ENCODE assay signal across 8 mouse cellular contexts in the genomic region with DNA sequence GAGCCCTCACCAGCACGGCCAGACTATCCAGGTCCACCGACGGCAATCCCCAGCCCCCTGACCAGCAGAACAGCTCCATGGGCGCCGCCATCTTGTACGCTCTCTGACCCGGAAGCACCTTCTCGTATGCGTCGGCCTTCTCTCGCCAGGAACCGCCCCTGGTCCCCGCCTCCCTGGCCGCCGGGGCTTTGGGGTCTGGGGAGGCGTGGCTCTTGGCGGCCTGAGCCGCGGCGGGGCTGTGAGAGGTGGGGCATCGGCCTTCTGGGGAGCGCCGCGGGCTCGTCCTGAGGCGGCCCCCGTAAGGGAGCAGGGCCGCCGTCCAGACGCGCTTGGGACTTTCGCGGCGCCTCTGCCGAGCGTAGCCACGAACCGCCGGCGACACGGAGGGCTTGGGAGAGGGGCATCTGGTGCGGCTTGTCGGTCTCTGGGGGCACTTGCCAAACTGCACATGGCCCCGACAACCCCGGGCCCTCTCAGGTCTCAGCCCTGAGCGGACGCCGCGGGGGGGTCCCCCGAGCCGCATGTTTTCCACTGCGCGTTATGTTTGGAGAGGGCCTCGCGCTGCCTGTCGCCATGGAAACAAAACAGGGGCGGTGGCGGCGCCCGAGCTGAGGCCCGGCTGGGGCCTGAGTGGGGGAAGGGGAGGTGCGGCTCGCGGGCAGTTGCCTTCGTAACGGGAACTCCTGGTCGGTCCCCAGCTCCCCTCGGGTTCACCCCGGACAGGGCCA. TPM values are rescaled to one million over a fixed set of nuclear protein-coding genes. Genes with fewer than 3 reads are reported as not detected.
DNase-seq lines count a peak whose midpoint lies in the region; ATAC-seq and TF ChIP-seq lines count a peak whose summit lies in the region.

No protein-coding gene starts in this region.

- DNase-seq in c-Kit-positive CD71-positive TER-119-positive erythroid progenitor cells, embryonic 14.5 days (ENCODE audit: low spot score) = peak; percentile 85
- peak; percentile 94 for DNase-seq in heart, postnatal 0 days (ENCODE audit: low spot score)
- DNase-seq in kidney, postnatal 4 days = peak; percentile 96 to 97
- DNase-seq in stomach, postnatal 0 days (ENCODE audit: low spot score) = peak; percentile 93

- H3K9ac ChIP-seq in ES-Bruce4 (ENCODE audit: low read depth, poor library complexity, severe bottlenecking) = peak overlapping the region; percentile 56
- peak overlapping the region; percentile 77 for H3K9ac ChIP-seq in forebrain, embryonic 12.5 days
- H3K9ac ChIP-seq in heart, postnatal 0 days (replicated peaks; ENCODE audit: low read depth, low read length) = peak overlapping the region; percentile 72
- H3K9ac ChIP-seq in liver, embryonic 16.5 days (ENCODE audit: low read depth, low read length) = peak overlapping the region; percentile 68
- peak overlapping the region; percentile 81 for H3K9ac ChIP-seq in neural tube, embryonic 12.5 days
- H3K9ac ChIP-seq in stomach, postnatal 0 days (ENCODE audit: low read length) = peak overlapping the region; percentile 78

- peak overlapping the region; percentile 76 for H3K4me2 ChIP-seq in forebrain, embryonic 12.5 days
- H3K4me2 ChIP-seq in heart, postnatal 0 days (ENCODE audit: low read depth, low read length) = peak overlapping the region; percentile 92
- H3K4me2 ChIP-seq in liver, embryonic 16.5 days (ENCODE audit: low read depth, low read length) = peak overlapping the region; percentile 85
- peak overlapping the region; percentile 73 for H3K4me2 ChIP-seq in neural tube, embryonic 12.5 days (replicated peaks)
- H3K4me2 ChIP-seq in stomach, postnatal 0 days (replicated peaks; ENCODE audit: low read depth) = peak overlapping the region; percentile 80

- TF ChIP-seq CTCF in ES-Bruce4 (IDR thresholded peaks at IDR 0.05; ENCODE audit: low read depth, low read length) = no peak
- no peak for TF ChIP-seq CTCF in heart, postnatal 0 days (IDR thresholded peaks at IDR 0.05; ENCODE audit: low read depth)
- TF ChIP-seq CTCF in stomach, postnatal 0 days (IDR thresholded peaks at IDR 0.05; ENCODE audit: low read depth) = peak; percentile 2; the same call in 1 of the 2 replicates

- no peak for TF ChIP-seq POLR2A in ES-Bruce4 (IDR thresholded peaks at IDR 0.05; ENCODE audit: insufficient read depth, low read length)

- no peaks in the 10 kb centered on the region for H3K4me1 ChIP-seq in ES-Bruce4 (ENCODE audit: control insufficient read depth, insufficient read depth, low read length)
- peaks cover 55% of the 10 kb centered on the region for H3K4me1 ChIP-seq in forebrain, embryonic 12.5 days
- peaks cover 11% of the 10 kb centered on the region for H3K4me1 ChIP-seq in heart, postnatal 0 days (ENCODE audit: control insufficient read depth, insufficient read depth)
- H3K4me1 ChIP-seq in liver, embryonic 16.5 days (ENCODE audit: control insufficient read depth, low read depth, low read length) = peaks cover 21% of the 10 kb centered on the region
- peaks cover 29% of the 10 kb centered on the region for H3K4me1 ChIP-seq in neural tube, embryonic 12.5 days
- peaks cover 4% of the 10 kb centered on the region; the same call in 1 of the 2 replicates for H3K4me1 ChIP-seq in stomach, postnatal 0 days (replicated peaks; ENCODE audit: control insufficient read depth, insufficient read depth)

- H3K4me3 ChIP-seq in ES-Bruce4 (ENCODE audit: low read depth, low read length) = peak overlapping the region; percentile 86
- H3K4me3 ChIP-seq in forebrain, embryonic 12.5 days (replicated peaks) = peak overlapping the region; percentile 80
- peak overlapping the region; percentile 64 for H3K4me3 ChIP-seq in heart, postnatal 0 days (ENCODE audit: low read depth, low read length)
- peak overlapping the region; percentile 90 for H3K4me3 ChIP-seq in liver, embryonic 16.5 days (ENCODE audit: low read depth, low read length)
- peak overlapping the region; percentile 82 for H3K4me3 ChIP-seq in neural tube, embryonic 12.5 days
- H3K4me3 ChIP-seq in stomach, postnatal 0 days (ENCODE audit: low read depth, low read length) = peak overlapping the region; percentile 74

- peak; percentile 37; the same call in 1 of the 2 replicates for TF ChIP-seq EP300 in ES-Bruce4 (IDR thresholded peaks at IDR 0.05; ENCODE audit: insufficient read depth, low read depth, low read length)
- peak; percentile 94 for TF ChIP-seq EP300 in heart, postnatal 0 days (IDR thresholded peaks at IDR 0.05; ENCODE audit: low read depth)
- TF ChIP-seq EP300 in stomach, postnatal 0 days (optimal IDR thresholded peaks at IDR 0.05) = no peak

- peaks cover 6% of the 10 kb centered on the region; the same call in 1 of the 2 replicates for H3K36me3 ChIP-seq in ES-Bruce4 (ENCODE audit: control insufficient read depth, insufficient read depth, low read length, poor library complexity, severe bottlenecking)
- peaks cover 25% of the 10 kb centered on the region for H3K36me3 ChIP-seq in forebrain, embryonic 12.5 days (replicated peaks)
- peaks cover 20% of the 10 kb centered on the region for H3K36me3 ChIP-seq in heart, postnatal 0 days (replicated peaks; ENCODE audit: control insufficient read depth, insufficient read depth, low read length)
- peaks cover 11% of the 10 kb centered on the region for H3K36me3 ChIP-seq in liver, embryonic 16.5 days (ENCODE audit: control insufficient read depth, insufficient read depth)
- H3K36me3 ChIP-seq in neural tube, embryonic 12.5 days = peaks cover 26% of the 10 kb centered on the region
- peaks cover 8% of the 10 kb centered on the region; the same call in 1 of the 2 replicates for H3K36me3 ChIP-seq in stomach, postnatal 0 days (ENCODE audit: control insufficient read depth, insufficient read depth, low read length)

- H3K9me3 ChIP-seq in ES-Bruce4 (replicated peaks; ENCODE audit: control insufficient read depth, insufficient read depth, low read length, poor library complexity, severe bottlenecking) = no peaks in the 10 kb centered on the region
- no peaks in the 10 kb centered on the region for H3K9me3 ChIP-seq in forebrain, embryonic 12.5 days
- H3K9me3 ChIP-seq in heart, postnatal 0 days (replicated peaks; ENCODE audit: control insufficient read depth, low read length) = no peaks in the 10 kb centered on the region
- H3K9me3 ChIP-seq in liver, embryonic 16.5 days (replicated peaks; ENCODE audit: control insufficient read depth, low read length) = no peaks in the 10 kb centered on the region
- H3K9me3 ChIP-seq in neural tube, embryonic 12.5 days = no peaks in the 10 kb centered on the region
- H3K9me3 ChIP-seq in stomach, postnatal 0 days (ENCODE audit: control insufficient read depth, low read length) = no peaks in the 10 kb centered on the region

- whole genome bisulfite sequencing in forebrain, embryonic 12.5 days = under 1% methylated on average over 69 of the region's 69 CpGs
- WGBS in heart, postnatal 0 days = under 1% methylated on average over 62 of the region's 69 CpGs
- WGBS in liver, embryonic 16.5 days (ENCODE audit: insufficient replicate concordance) = under 1% methylated on average over 69 of the region's 69 CpGs
- WGBS in neural tube, embryonic 12.5 days = under 1% methylated on average over 69 of the region's 69 CpGs
- WGBS in stomach, postnatal 0 days = under 1% methylated on average over 66 of the region's 69 CpGs

- H3K27ac ChIP-seq in ES-Bruce4 (ENCODE audit: insufficient read depth, low read length) = peak overlapping the region; percentile 37; the same call in 1 of the 2 replicates
- peak overlapping the region; percentile 100 for H3K27ac ChIP-seq in forebrain, embryonic 12.5 days
- peak overlapping the region; percentile 95 for H3K27ac ChIP-seq in heart, postnatal 0 days (ENCODE audit: low read depth)
- peak overlapping the region; percentile 55 for H3K27ac ChIP-seq in liver, embryonic 16.5 days (ENCODE audit: low read length)
- peak overlapping the region; percentile 89 for H3K27ac ChIP-seq in neural tube, embryonic 12.5 days
- peak overlapping the region; percentile 98 for H3K27ac ChIP-seq in stomach, postnatal 0 days (replicated peaks)

- peak; percentile 89 for ATAC-seq in forebrain, embryonic 12.5 days (ENCODE audit: low FRiP score)
- peak; percentile 92 for ATAC-seq in heart, postnatal 0 days (ENCODE audit: insufficient read depth, low read depth)
- peak; percentile 91 for ATAC-seq in liver, embryonic 16.5 days (ENCODE audit: low read depth)
- peak; percentile 89 for ATAC-seq in neural tube, embryonic 12.5 days (ENCODE audit: low FRiP score, low read depth)
- peak; percentile 91 for ATAC-seq in stomach, postnatal 0 days (ENCODE audit: low FRiP score, low TSS enrichment)

- no peaks in the 10 kb centered on the region for H3K27me3 ChIP-seq in ES-Bruce4 (ENCODE audit: control insufficient read depth, insufficient read depth, low read length, poor library complexity, severe bottlenecking)
- H3K27me3 ChIP-seq in forebrain, embryonic 12.5 days = no peaks in the 10 kb centered on the region
- H3K27me3 ChIP-seq in heart, postnatal 0 days (ENCODE audit: control insufficient read depth, insufficient read depth, low read length) = no peaks in the 10 kb centered on the region
- H3K27me3 ChIP-seq in liver, embryonic 16.5 days (ENCODE audit: control insufficient read depth, insufficient read depth, low read depth, low read length) = peaks cover 7% of the 10 kb centered on the region; the same call in 1 of the 2 replicates
- H3K27me3 ChIP-seq in neural tube, embryonic 12.5 days (replicated peaks) = no peaks in the 10 kb centered on the region
- H3K27me3 ChIP-seq in stomach, postnatal 0 days (ENCODE audit: control insufficient read depth, insufficient read depth, low read length) = no peaks in the 10 kb centered on the region

RNA-seq across cellular contexts. Expression of a gene that starts 1.0 kb away (rescaled TPM):
- polyA plus RNA-seq in ES-Bruce4 (2011; ENCODE audit: insufficient read depth, insufficient read length, low read depth, missing spikeins) = 8.1 and 10.4 TPM in 2 replicates
- polyA plus RNA-seq in forebrain, embryonic 12.5 days (2016; fragmentation: Nextera tagmentation; extraction: Ambion mirVana) = 95.1 and 97.9 TPM in 2 replicates
- total RNA-seq in heart, postnatal 0 days (2014; rRNA removed; ENCODE audit: low replicate concordance) = 21.4 and 26.4 TPM in 2 replicates
- polyA plus RNA-seq in heart, postnatal 0 days (2015; fragmentation: Nextera tagmentation; extraction: Ambion mirVana) = 16.4 and 17.4 TPM in 2 replicates
- polyA plus RNA-seq in liver, embryonic 16.5 days (2015; fragmentation: Nextera tagmentation; extraction: Ambion mirVana) = 1.3 and 2.0 TPM in 2 replicates
- 46.4 and 48.2 TPM in 2 replicates for polyA plus RNA-seq in neural tube, embryonic 12.5 days (2016; fragmentation: Nextera tagmentation; extraction: Ambion mirVana)
- 25.5 and 31.1 TPM in 2 replicates for polyA plus RNA-seq in stomach, postnatal 0 days (2015; fragmentation: Nextera tagmentation; extraction: Ambion mirVana)

RNA-seq across cellular contexts. Expression of a gene that starts 11.2 kb away (rescaled TPM):
- polyA plus RNA-seq in ES-Bruce4 (2011; ENCODE audit: insufficient read depth, insufficient read length, low read depth, missing spikeins) = 31.5 and 32.6 TPM in 2 replicates
- 34.3 and 37.4 TPM in 2 replicates for polyA plus RNA-seq in forebrain, embryonic 12.5 days (2016; fragmentation: Nextera tagmentation; extraction: Ambion mirVana)
- 36.2 and 36.4 TPM in 2 replicates for total RNA-seq in heart, postnatal 0 days (2014; rRNA removed; ENCODE audit: low replicate concordance)
- polyA plus RNA-seq in heart, postnatal 0 days (2015; fragmentation: Nextera tagmentation; extraction: Ambion mirVana) = 20.1 and 20.8 TPM in 2 replicates
- 27.5 and 28.0 TPM in 2 replicates for polyA plus RNA-seq in liver, embryonic 16.5 days (2015; fragmentation: Nextera tagmentation; extraction: Ambion mirVana)
- 44.0 and 50.3 TPM in 2 replicates for polyA plus RNA-seq in neural tube, embryonic 12.5 days (2016; fragmentation: Nextera tagmentation; extraction: Ambion mirVana)
- 98.5 and 112 TPM in 2 replicates for polyA plus RNA-seq in stomach, postnatal 0 days (2015; fragmentation: Nextera tagmentation; extraction: Ambion mirVana)

RNA-seq across cellular contexts. Expression of a gene that starts 12.9 kb away (rescaled TPM):
- polyA plus RNA-seq in ES-Bruce4 (2011; ENCODE audit: insufficient read depth, insufficient read length, low read depth, missing spikeins) = 136 and 143 TPM in 2 replicates
- polyA plus RNA-seq in forebrain, embryonic 12.5 days (2016; fragmentation: Nextera tagmentation; extraction: Ambion mirVana) = 185 and 194 TPM in 2 replicates
- total RNA-seq in heart, postnatal 0 days (2014; rRNA removed; ENCODE audit: low replicate concordance) = 101 and 247 TPM in 2 replicates
- 96.7 and 99.3 TPM in 2 replicates for polyA plus RNA-seq in heart, postnatal 0 days (2015; fragmentation: Nextera tagmentation; extraction: Ambion mirVana)
- 94.4 and 95.3 TPM in 2 replicates for polyA plus RNA-seq in liver, embryonic 16.5 days (2015; fragmentation: Nextera tagmentation; extraction: Ambion mirVana)
- 174 TPM in 2 replicates for polyA plus RNA-seq in neural tube, embryonic 12.5 days (2016; fragmentation: Nextera tagmentation; extraction: Ambion mirVana)
- 129 and 133 TPM in 2 replicates for polyA plus RNA-seq in stomach, postnatal 0 days (2015; fragmentation: Nextera tagmentation; extraction: Ambion mirVana)

RNA-seq across cellular contexts. Expression of a gene that starts 14.9 kb away (rescaled TPM):
- 1.5 and 1.6 TPM in 2 replicates for polyA plus RNA-seq in ES-Bruce4 (2011; ENCODE audit: insufficient read depth, insufficient read length, low read depth, missing spikeins)
- 3.8 and 4.7 TPM in 2 replicates for polyA plus RNA-seq in forebrain, embryonic 12.5 days (2016; fragmentation: Nextera tagmentation; extraction: Ambion mirVana)
- 9.3 TPM in 1 of 2 replicates, not detected in the other for total RNA-seq in heart, postnatal 0 days (2014; rRNA removed; ENCODE audit: low replicate concordance)
- polyA plus RNA-seq in heart, postnatal 0 days (2015; fragmentation: Nextera tagmentation; extraction: Ambion mirVana) = 0.20 and 0.69 TPM in 2 replicates
- polyA plus RNA-seq in liver, embryonic 16.5 days (2015; fragmentation: Nextera tagmentation; extraction: Ambion mirVana) = 0.11 and 1.0 TPM in 2 replicates
- polyA plus RNA-seq in neural tube, embryonic 12.5 days (2016; fragmentation: Nextera tagmentation; extraction: Ambion mirVana) = 0.84 and 1.1 TPM in 2 replicates
- 212 and 255 TPM in 2 replicates for polyA plus RNA-seq in stomach, postnatal 0 days (2015; fragmentation: Nextera tagmentation; extraction: Ambion mirVana)

RNA-seq across cellular contexts. Expression of a gene that starts 31.0 kb away (rescaled TPM):
- polyA plus RNA-seq in ES-Bruce4 (2011; ENCODE audit: insufficient read depth, insufficient read length, low read depth, missing spikeins) = 21.7 and 25.7 TPM in 2 replicates
- 25.6 and 26.3 TPM in 2 replicates for polyA plus RNA-seq in forebrain, embryonic 12.5 days (2016; fragmentation: Nextera tagmentation; extraction: Ambion mirVana)
- 2.1 and 2.2 TPM in 2 replicates for total RNA-seq in heart, postnatal 0 days (2014; rRNA removed; ENCODE audit: low replicate concordance)
- 5.6 and 5.7 TPM in 2 replicates for polyA plus RNA-seq in heart, postnatal 0 days (2015; fragmentation: Nextera tagmentation; extraction: Ambion mirVana)
- 2.0 and 2.4 TPM in 2 replicates for polyA plus RNA-seq in liver, embryonic 16.5 days (2015; fragmentation: Nextera tagmentation; extraction: Ambion mirVana)
- 34.1 and 42.5 TPM in 2 replicates for polyA plus RNA-seq in neural tube, embryonic 12.5 days (2016; fragmentation: Nextera tagmentation; extraction: Ambion mirVana)
- 7.5 and 9.1 TPM in 2 replicates for polyA plus RNA-seq in stomach, postnatal 0 days (2015; fragmentation: Nextera tagmentation; extraction: Ambion mirVana)

Comparison
In these comparisons a context has a peak if more than half of its experiments do, and no peak if none do; other contexts are left out.
1. Peak in every context shown above with its lines: DNase-seq, ATAC-seq, H3K4me3 ChIP-seq and H3K27ac ChIP-seq.
2. H3K27ac ChIP-seq: peak in every context shown above with its lines; median percentile 100 in forebrain, embryonic 12.5 days; 98 in stomach, postnatal 0 days; 95 in heart, postnatal 0 days; 89 in neural tube, embryonic 12.5 days; 55 in liver, embryonic 16.5 days; 37 in ES-Bruce4.